Mouse (Mus musculus): ENCODE results near the gene Eif5.
A peak's percentile ranks its signal among the peaks of the same experiment; 100 is the strongest.

The Eif5 gene

GRCm38 (mm10) chr12:111572406-111572805 lies 34.6 kb downstream of the Eif5 start:
- DNase-seq: no peak

- DNase-seq: peak in 1 of 2 experiments; percentile 25
These were observed 35.5 kb downstream of the Eif5 start for GRCm38 (mm10) chr12:111573315-111573714.

GRCm38 (mm10) chr12:111574074-111574886 lies 36.5 kb downstream of the Eif5 start, which contains the start of gene Mark3:
TSS of gene Mark3 (plus strand) at chr12:111574523.
- DNase-seq: peak; percentile 98

GRCm38 (mm10) chr12:111574887-111575838 lies 37.3 kb downstream of the Eif5 start:
- DNase-seq: peak; percentile 49 to 65

- DNase-seq: no peak
These were observed 45.2 kb downstream of the Eif5 start for GRCm38 (mm10) chr12:111583058-111583457.

GRCm38 (mm10) chr12:111584401-111584800 lies 46.6 kb downstream of the Eif5 start:
- no peak for DNase-seq

GRCm38 (mm10) chr12:111587252-111587651 lies 49.4 kb downstream of the Eif5 start:
- DNase-seq: no peak

GRCm38 (mm10) chr12:111592407-111593021 lies 54.7 kb downstream of the Eif5 start:
- no peak for DNase-seq

GRCm38 (mm10) chr12:111593775-111594174 lies 56.0 kb downstream of the Eif5 start:
- peak; percentile 16 to 21 for DNase-seq
